Mouse (Mus musculus) gastrocnemius, adult 8-10 months (tissue): ENCODE measurements around the gene Dcaf1. TPM values are rescaled to one million over a fixed set of nuclear protein-coding genes. Genes with fewer than 3 reads are reported as not detected.
A peak's percentile ranks its signal among the peaks of the same experiment; 100 is the strongest.

Experiments
- DNase-seq, 2 experiments: peaks; one replicate each; pipeline ENCODE4 v3.0.0; 2022; ENCODE audit warnings: low spot score in 2 of 2
- total RNA-seq, 4 experiments: library from RNA; stranded (reverse); gene quantifications; 2 replicates each; pipeline ENCODE4 v1.2.4; 2022

Dcaf1 gene
- total RNA-seq, 4 experiments from 2014 or later, result 18.7 to 29.7 (median 24.3) TPM

DNA sequence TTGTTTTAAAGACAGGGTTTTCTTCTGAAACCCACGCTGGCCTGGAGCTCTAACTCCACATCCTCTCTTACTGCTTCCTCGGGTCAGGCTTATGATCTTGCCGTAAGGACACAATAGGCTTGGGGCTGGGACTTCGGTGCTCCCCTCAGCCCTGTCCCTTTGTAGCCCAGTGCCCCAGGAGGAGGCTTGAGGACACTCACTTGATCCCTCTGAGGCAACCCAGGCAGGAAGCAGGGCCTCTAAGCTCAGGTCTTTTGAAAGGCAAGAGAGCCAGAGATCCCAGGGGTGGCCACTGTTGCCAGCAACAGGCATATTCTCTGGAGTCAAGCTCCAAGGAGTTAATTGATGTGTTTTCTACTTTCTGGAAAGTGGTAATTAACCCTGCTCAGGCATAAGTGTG is 57.8 kb downstream of the Dcaf1 start:
- DNase-seq, result no peak

DNA sequence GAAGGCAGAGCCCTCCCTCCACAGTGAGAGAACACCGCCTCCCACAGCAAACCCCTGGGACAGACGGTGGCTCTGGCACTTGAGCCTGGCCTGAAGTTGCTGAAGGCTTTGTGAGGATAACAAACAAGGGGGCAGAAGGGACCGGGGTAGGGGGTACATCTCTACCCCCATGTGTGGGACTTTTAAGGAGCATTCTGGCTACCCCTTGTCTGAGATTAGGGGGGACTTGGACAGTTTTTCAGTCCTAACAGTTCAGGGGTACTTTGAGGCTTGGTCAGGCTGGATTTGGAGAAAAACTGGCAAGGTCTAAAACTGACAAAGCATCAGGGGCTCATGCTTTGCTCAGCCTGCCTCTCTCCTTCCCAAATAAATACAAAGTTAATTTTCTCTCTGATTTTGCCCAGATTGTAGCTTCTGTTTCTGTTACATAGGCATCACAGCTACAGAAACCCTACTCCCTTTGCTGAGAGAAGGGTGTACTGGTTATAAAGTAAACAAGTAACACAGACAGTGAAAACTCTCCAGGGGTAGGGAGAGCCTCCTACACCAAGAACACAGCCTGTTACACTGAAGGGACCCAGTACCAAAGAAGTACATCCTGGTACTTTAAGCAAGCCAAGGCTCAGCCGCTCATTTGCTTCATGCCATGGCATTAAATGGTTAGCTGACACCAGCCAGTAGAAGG is 59.5 kb downstream of the Dcaf1 start:
- no peak for DNase-seq

GRCm38 (mm10) chr9:106882176-106882575 is 60.5 kb downstream of the Dcaf1 start:
- no peak for DNase-seq

DNA sequence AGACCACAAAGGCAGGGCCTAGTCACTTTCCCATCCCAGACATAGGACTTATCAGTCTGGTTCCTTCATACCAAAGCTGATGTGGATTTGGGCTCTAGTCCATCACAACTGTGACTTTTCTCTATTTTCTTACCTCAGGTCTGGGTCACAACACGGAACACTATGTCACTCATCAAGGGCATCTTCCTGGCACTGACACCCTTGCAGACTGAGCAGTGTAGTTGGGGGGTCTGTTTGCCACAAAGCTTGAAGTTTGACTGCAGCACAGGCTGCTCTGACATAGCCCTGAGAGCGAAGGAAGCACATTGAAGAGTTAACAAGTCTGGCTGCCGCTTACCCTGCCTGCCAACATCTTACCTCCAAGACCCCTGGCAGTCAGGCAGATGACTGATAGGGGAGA is 61.4 kb downstream of the Dcaf1 start:
- no peak for DNase-seq

- DNase-seq, result no peak
Observed at GRCm38 (mm10) chr9:106884306-106884705, 62.6 kb downstream of the Dcaf1 start.

DNA sequence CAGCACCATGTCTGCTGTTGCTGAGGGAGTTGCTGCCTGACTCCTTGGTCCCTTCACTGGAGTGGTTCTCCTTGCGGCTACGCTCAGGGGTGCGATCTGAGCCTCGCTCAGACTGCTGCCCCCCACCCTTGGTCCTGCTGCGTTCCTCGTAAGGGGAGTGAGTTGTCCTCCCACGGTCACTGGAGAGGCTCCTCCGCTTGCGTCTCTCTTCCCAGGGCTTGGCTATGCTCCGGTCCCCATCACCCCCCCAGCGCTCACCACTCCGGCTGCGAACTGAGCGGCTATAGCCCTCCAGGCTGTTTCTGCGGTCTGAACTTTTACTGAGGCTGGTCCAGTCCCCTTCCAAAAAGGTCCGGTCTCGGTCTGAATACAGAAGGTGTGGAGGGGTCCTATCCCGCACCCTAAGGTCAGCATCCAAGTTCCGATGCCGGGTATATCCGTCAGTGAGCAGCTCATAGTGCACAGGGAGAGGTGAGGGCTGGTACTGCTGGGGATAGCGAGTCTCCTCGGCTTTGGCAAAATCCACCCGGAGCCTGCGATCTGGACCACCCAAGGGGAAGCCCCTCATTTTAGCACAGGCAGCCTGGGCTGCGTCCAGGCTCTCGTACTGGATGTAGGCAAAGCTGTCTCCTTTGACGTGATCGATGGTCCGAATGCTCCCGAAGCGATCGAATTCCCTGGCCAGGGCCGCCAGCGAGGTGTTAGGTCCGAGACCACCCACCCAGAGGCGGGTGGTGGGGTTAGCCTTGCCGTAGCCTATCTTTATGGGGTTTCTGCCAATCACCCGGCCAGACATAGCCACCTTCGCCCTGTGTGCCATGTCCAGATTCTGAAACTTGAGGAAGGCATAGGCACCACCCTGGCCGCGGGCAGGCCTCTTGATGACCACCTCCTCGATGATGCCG is 63.6 kb downstream of the Dcaf1 start:
- no peak for DNase-seq

DNA sequence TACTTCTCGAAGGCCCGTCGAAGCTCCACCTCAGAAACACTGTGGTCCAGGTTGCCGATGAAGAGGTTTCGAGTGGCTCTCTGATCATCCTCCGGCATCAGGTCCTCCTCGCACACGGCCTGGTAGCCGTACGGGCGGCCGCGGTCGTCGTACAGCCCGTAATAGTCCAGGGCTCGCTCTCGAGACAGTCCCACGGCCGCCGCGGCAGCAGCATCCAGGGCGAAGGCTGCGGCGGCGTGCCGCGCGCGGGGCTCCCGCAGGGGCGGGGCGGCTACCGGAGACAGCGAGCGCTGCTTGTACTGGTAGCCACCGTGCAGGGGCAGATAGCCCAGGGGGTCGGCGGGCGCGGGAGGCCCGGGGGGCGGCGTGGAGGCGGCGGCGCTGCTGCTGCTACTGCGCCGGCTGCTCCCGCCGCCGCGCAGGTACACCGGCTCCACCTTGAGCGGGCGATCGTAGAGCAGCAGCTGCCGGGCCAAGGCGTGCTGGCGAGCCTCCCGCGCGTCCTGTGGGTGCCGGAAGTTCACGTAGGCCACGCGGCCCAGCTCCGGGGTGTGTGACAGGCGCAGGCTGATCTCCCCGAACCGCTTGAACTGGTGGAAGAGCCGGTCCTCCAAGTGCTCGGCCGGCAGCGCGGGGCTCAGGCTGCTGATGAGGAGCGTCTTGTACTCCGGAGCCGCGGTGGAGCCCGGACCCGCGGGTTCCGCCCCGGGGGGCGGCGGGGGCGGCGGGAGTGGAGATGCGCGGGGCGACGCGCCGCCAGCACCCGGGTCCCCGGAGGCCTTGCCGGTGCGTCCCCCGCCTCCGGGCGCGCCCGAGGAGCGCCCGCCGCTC is 64.4 kb downstream of the Dcaf1 start:
- peak in 1 of 2 experiments; percentile 25 for DNase-seq

- DNase-seq, result peak; percentile 96 to 97
Observed at GRCm38 (mm10) chr9:106886828-106887702, 65.4 kb downstream of the Dcaf1 start, which contains the start of gene Rbm15b. Gene Rbm15b (minus strand): TSS chr9:106887428.

DNA sequence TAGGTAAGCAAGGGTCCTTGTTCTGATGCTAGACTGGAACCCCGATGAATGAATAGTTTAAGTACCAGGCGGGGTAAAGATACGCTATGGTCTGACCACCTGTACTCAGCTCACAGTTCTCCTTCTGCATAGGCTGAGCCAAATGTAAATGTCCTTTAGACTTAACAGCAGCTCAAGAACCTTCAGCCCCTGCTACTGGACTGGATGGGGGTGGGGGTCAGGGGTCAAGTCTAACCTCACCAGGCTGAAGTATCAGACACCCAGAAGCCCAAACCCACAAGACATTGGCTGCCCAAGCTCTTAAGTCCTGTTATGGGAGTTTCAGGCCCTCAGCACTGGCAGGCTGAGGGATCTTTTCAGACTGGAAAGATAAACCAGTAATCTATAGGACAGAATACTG is 66.7 kb downstream of the Dcaf1 start:
- no peak for DNase-seq

- DNase-seq, result no peak
Observed at GRCm38 (mm10) chr9:106889321-106889720, 67.6 kb downstream of the Dcaf1 start.

DNA sequence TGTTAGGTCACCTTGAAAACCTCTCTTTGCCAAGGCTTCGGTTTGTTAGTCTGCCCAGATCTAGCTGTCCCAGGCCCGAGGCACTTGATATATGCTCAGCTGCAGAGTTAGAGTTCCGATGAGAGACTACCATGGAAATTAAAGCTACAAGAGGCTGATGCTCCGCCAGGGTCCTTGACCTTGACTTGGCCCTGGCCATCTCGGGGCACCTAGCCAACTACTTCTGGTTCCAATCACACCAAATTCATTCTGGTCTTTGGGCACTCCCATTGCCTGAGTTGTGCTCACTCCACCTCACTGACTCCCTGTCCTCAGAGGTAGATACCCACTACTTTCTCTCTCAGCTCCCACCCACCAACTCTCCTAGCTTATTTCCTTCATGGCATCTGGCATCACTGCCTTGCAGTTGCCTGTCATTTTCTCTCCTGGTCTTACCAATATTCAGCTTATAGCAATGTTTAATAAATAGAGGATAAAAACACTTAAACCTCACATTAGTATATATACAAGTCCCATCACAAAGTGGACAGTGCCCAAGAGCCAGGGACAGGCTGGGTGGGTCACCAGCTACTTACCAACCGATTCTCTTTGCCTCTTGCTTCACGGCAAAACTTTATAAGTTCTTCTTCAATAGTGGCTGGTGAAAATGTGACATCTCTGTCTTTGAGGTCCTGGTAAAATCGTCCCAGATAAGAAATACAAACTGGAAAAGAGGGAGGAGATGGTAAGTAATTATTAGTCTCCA is 69.0 kb downstream of the Dcaf1 start:
- DNase-seq, result no peak

- DNase-seq, result no peak
Observed at GRCm38 (mm10) chr9:106891341-106891741, 69.7 kb downstream of the Dcaf1 start.

GRCm38 (mm10) chr9:106891829-106892551 is 70.3 kb downstream of the Dcaf1 start, which contains the start of gene Manf:
Gene Manf (minus strand): TSS chr9:106891979.
- peak; percentile 96 to 98 for DNase-seq

- DNase-seq, result no peak
Observed at GRCm38 (mm10) chr9:106892552-106892875, 70.8 kb downstream of the Dcaf1 start.

GRCm38 (mm10) chr9:106893327-106893726 is 71.7 kb downstream of the Dcaf1 start:
- no peak for DNase-seq

- DNase-seq, result no peak
Observed at GRCm38 (mm10) chr9:106898901-106899300, 77.2 kb downstream of the Dcaf1 start.

DNA sequence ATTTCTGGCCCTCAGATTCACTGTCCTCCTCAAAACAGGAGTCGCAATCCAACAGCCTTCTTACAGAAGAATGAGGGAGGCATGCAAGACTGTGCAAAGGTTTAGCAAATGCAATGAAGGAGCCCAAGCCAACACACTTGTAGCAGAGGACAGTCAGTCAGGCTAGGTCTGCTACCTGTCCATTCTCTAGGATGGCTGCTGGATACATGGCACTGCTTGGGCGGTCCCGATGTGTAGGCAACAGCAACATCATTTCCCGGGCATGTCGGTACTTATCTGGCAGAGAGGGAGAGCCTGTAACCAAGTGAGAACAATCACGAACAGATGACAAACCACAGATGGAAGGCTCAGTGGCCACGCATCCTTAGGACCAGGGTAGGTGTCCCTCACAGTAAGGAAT is 79.9 kb downstream of the Dcaf1 start:
- DNase-seq, result no peak

GRCm38 (mm10) chr9:106903099-106903790 is 81.6 kb downstream of the Dcaf1 start:
- DNase-seq, result no peak

DNA sequence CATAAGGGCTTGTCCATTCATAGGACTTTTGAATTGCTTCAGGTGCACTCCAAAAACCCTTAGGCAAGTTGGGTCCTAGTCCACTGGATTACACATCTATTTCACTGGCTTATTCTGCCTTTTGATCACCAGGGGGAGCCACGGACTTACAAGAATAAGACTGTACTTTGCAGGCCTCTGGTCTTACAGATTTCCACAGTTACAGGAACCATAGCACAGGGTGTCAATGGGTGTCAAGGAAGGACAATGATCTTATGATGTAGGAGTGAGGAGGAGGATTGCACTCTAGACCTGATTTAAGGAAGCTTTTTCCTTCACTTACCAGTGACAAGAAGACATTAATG is 82.1 kb downstream of the Dcaf1 start:
- no peak for DNase-seq
